Mouse (Mus musculus) heart, postnatal 0 days (tissue): ENCODE results near the gene Pdgfa. TPM values are rescaled to one million over a fixed set of nuclear protein-coding genes. Genes with fewer than 3 reads are reported as not detected.

Experiments
- ATAC-seq: fragments of 200-750 bp; cut with Nextera tagmentation; 2 replicates; pipeline ENCODE4 v1.8.0; 2017; ENCODE audit warnings: low read depth, moderate number of reproducible peaks, moderate library complexity; ENCODE audit not compliant: insufficient read depth
- DNase-seq: peaks from one replicate; pipeline ENCODE4 v3.0.0-alpha.2; 2016; ENCODE audit warnings: low spot score
- H3K27ac ChIP-seq: fragments of 300-500 bp; sonication (generic); 2 replicates; pipeline ENCODE4 v1.5.1; 2014; ENCODE audit warnings: low read depth, mild to moderate bottlenecking
- H3K27me3 ChIP-seq: fragments of 300-500 bp; sonication (generic); 2 replicates; pipeline ENCODE4 v1.6.1; 2014; ENCODE audit warnings: low read length, mixed read lengths; ENCODE audit not compliant: control insufficient read depth, insufficient read depth
- H3K36me3 ChIP-seq: fragments of 300-500 bp; sonication (generic); replicated peaks from 2 replicates; pipeline ENCODE4 v1.6.1; 2014; ENCODE audit warnings: low read length, mixed read lengths; ENCODE audit not compliant: control insufficient read depth, insufficient read depth
- H3K4me1 ChIP-seq: fragments of 300-500 bp; sonication (generic); 2 replicates; pipeline ENCODE4 v1.6.1; 2014; ENCODE audit warnings: antibody characterized with exemption; ENCODE audit not compliant: control insufficient read depth, insufficient read depth
- H3K4me2 ChIP-seq: fragments of 300-500 bp; sonication (generic); 2 replicates; pipeline ENCODE4 v1.6.1; 2014; ENCODE audit warnings: low read depth, mild to moderate bottlenecking, low read length, moderate library complexity
- H3K4me3 ChIP-seq: fragments of 300-500 bp; sonication (generic); 2 replicates; pipeline ENCODE4 v1.5.1; 2014; ENCODE audit warnings: low read depth, low read length
- H3K9ac ChIP-seq: fragments of 300-500 bp; sonication (generic); replicated peaks from 2 replicates; pipeline ENCODE4 v1.6.1; 2014; ENCODE audit warnings: low read depth, low read length, mixed read lengths
- H3K9me3 ChIP-seq: fragments of 300-500 bp; sonication (generic); replicated peaks from 2 replicates; pipeline ENCODE4 v1.6.1; 2016; ENCODE audit warnings: low read length; ENCODE audit not compliant: control insufficient read depth
- CTCF ChIP-seq: IDR thresholded peaks from 2 replicates; pipeline ENCODE4 v1.5.1; 2016; ENCODE audit warnings: antibody characterized with exemption, control low read depth, low read depth
- EP300 ChIP-seq: IDR thresholded peaks from 2 replicates; pipeline ENCODE4 v1.6.1; 2016; ENCODE audit warnings: antibody characterized with exemption, low read depth
- WGBS: fragments of 180-500 bp; shearing (Covaris S2); extraction: QIAGEN DNeasy Blood & Tissue Kit; methylation state at CpG from one replicate; pipeline ENCODE4 v1.1.7; 2014; 5-methylcytosine and 5-hydroxymethylcytosine counted together
- polyA plus RNA-seq: library from polyadenylated mRNA; unstranded; fragments of >200 nt; fragmentation: Nextera tagmentation; extraction: Ambion mirVana; gene quantifications from 2 replicates; pipeline ENCODE4 v1.2.1, GENCODE M21; 2015
- total RNA-seq: library from RNA; depleted of rRNA; stranded (reverse); fragments of >200 nt; gene quantifications from 2 replicates; pipeline ENCODE4 v1.2.3, GENCODE M21; 2014; ENCODE audit warnings: low replicate concordance

Gene Pdgfa
- total and polyA plus RNA-seq, 2 experiments from 2014 or later, result 49.6 to 60.5 TPM

DNA sequence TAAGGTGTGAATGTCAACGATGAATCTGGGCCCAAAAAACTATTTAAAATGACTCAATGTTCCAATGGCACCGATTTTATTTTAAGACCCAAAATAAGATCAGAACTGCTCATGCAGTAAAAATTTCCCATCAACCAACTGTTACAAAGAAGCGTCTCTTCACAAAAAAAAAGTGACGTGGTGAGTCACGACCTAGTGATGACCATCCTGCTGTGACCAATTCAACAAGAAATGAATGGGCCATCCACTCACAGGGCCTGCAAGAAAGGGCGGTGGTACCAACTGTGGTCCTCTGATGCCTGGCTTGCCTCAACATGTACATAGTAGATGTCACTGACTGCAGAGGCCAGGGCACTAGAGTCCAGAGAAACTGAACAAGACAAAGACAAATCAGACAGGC lies 7.6 kb downstream of the Pdgfa start:
- H3K27me3 ChIP-seq, result peaks cover 11% of the 10 kb centered on the region; the same call in 1 of the 2 replicates
- no peaks in the 10 kb centered on the region for H3K9me3 ChIP-seq
- no peak for DNase-seq
- peaks cover 37% of the 10 kb centered on the region for H3K36me3 ChIP-seq
- no peak overlapping the region for H3K27ac ChIP-seq
- no peak for ATAC-seq
- no peak for TF ChIP-seq EP300
- no peak for TF ChIP-seq CTCF
- H3K4me2 ChIP-seq, result no peak overlapping the region
- no peak overlapping the region for H3K4me3 ChIP-seq
- 0 out of 2 replicates have a peak overlapping the region, but pooled peaks have one; percentile 4 for H3K9ac ChIP-seq
- WGBS, result 76% methylated on average over 6 of the region's 6 CpGs
- peaks cover 29% of the 10 kb centered on the region for H3K4me1 ChIP-seq

- ATAC-seq (peak; percentile 79), DNase-seq (peak; percentile 87)
- H3K27ac ChIP-seq, result peak overlapping the region; percentile 70
- peaks cover 29% of the 10 kb centered on the region for H3K4me1 ChIP-seq
- H3K9me3 ChIP-seq, result no peaks in the 10 kb centered on the region
- no peak overlapping the region for H3K4me3 ChIP-seq
- no peak for TF ChIP-seq EP300
- TF ChIP-seq CTCF, result peak; percentile 51
- 0 out of 2 replicates have a peak overlapping the region, but pooled peaks have one; percentile 4 for H3K9ac ChIP-seq
- peaks cover 44% of the 10 kb centered on the region for H3K36me3 ChIP-seq
- peak overlapping the region; percentile 24; the same call in 1 of the 2 replicates for H3K4me2 ChIP-seq
- 21% methylated on average over 9 of the region's 9 CpGs for WGBS
- peaks cover 11% of the 10 kb centered on the region; the same call in 1 of the 2 replicates for H3K27me3 ChIP-seq
Observed at GRCm38 (mm10) chr5:138988764-138989163, 8.4 kb downstream of the Pdgfa start.

DNA sequence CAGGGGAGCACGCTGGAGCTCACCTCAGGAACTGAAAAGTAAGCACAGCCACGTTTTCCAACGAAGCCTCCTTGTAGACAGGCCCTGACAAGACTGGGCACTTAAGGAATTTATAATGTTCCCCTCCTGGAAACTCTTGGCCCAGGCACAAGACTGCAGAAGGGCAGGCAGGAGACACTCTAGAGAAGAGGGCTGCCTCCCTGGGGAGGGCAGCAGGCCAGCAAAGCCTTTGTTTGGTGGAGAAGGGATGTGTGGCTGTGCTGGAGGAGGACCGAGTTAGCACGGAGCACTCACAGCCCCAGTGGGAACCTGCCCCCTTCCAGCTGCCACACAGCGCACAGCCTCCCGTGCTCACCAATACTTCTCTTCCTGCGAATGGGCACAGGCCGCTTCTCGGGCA lies 9.2 kb downstream of the Pdgfa start:
- Histone ChIP-seq H3K4me3 (no peak overlapping the region), H3K4me1 (peaks cover 29% of the 10 kb centered on the region), H3K4me2 (no peak overlapping the region), H3K27me3 (0 out of 2 replicates have a peak, but pooled peaks cover 5% of the 10 kb centered on the region), H3K9ac (no peak overlapping the region), H3K36me3 (peaks cover 49% of the 10 kb centered on the region), H3K27ac (peak overlapping the region; percentile 16), H3K9me3 (no peaks in the 10 kb centered on the region)
- DNase-seq (no peak), ATAC-seq (no peak)
- WGBS, result 56% methylated on average over 10 of the region's 10 CpGs
- TF ChIP-seq EP300 (no peak), CTCF (no peak)

GRCm38 (mm10) chr5:138981921-138982320 lies 15.2 kb downstream of the Pdgfa start:
- no peaks in the 10 kb centered on the region; the same call in 1 of the 2 replicates for H3K27me3 ChIP-seq
- H3K36me3 ChIP-seq, result peaks cover 62% of the 10 kb centered on the region
- no peak for TF ChIP-seq EP300
- no peak for TF ChIP-seq CTCF
- ATAC-seq (no peak), DNase-seq (no peak)
- H3K4me3 ChIP-seq, result no peak overlapping the region
- H3K9ac ChIP-seq, result no peak overlapping the region
- H3K27ac ChIP-seq, result no peak overlapping the region
- 74% methylated on average over 8 of the region's 9 CpGs for WGBS
- H3K4me1 ChIP-seq, result peaks cover 6% of the 10 kb centered on the region
- no peaks in the 10 kb centered on the region for H3K9me3 ChIP-seq
- no peak overlapping the region for H3K4me2 ChIP-seq

GRCm38 (mm10) chr5:138980608-138981007 lies 16.6 kb downstream of the Pdgfa start:
- H3K4me1 ChIP-seq, result peaks cover 6% of the 10 kb centered on the region
- no peak overlapping the region for H3K9ac ChIP-seq
- peaks cover 57% of the 10 kb centered on the region for H3K36me3 ChIP-seq
- no peaks in the 10 kb centered on the region for H3K9me3 ChIP-seq
- TF ChIP-seq EP300 (no peak), CTCF (no peak)
- H3K27me3 ChIP-seq, result no peaks in the 10 kb centered on the region; the same call in 1 of the 2 replicates
- ATAC-seq (no peak), DNase-seq (no peak)
- no peak overlapping the region for H3K4me3 ChIP-seq
- H3K4me2 ChIP-seq, result no peak overlapping the region
- WGBS, result 81% methylated on average over 9 of the region's 9 CpGs
- H3K27ac ChIP-seq, result no peak overlapping the region

- Histone ChIP-seq H3K4me2 (no peak overlapping the region), H3K27ac (no peak overlapping the region), H3K36me3 (peaks cover 50% of the 10 kb centered on the region), H3K9ac (no peak overlapping the region), H3K4me3 (no peak overlapping the region), H3K27me3 (no peaks in the 10 kb centered on the region; the same call in 1 of the 2 replicates), H3K9me3 (no peaks in the 10 kb centered on the region), H3K4me1 (peaks cover 6% of the 10 kb centered on the region)
- TF ChIP-seq CTCF, result no peak
- TF ChIP-seq EP300, result no peak
- DNase-seq (no peak), ATAC-seq (peak; percentile 31; the same call in 1 of the 2 replicates)
- WGBS, result 46% methylated on average over 8 of the region's 8 CpGs
Observed at GRCm38 (mm10) chr5:138979840-138980239, 17.3 kb downstream of the Pdgfa start.
